21 mouse cellular contexts compared by ENCODE assay signal in genomic region chr8:119702965-119703364, GRCm38 (mm10). TPM values are rescaled to one million over a fixed set of nuclear protein-coding genes. Genes with fewer than 3 reads are reported as not detected.
DNase-seq lines count a peak whose midpoint lies in the region; ATAC-seq and TF ChIP-seq lines count a peak whose summit lies in the region.
"Had no signal": no experiment of that assay in that cellular context is flagged by ENCODE, and none has a peak within 500 bp of the region (broad histone marks: within the 10 kb centered on the region; RNA-seq: fewer than 3 reads in every experiment).

No protein-coding gene starts in this region.

- DNase-seq in adrenal gland, postnatal 36 days: peak; percentile 32 to 48
- no peak for DNase-seq in adrenal gland, adult 2 months
- no peak for DNase-seq in heart, adult 2 months
- peak; percentile 44 to 53 for DNase-seq in kidney, postnatal 4 days
- DNase-seq in testis, postnatal 10 days (ENCODE audit: low spot score): peak; percentile 77
- no peak for DNase-seq in testis, postnatal 14 days (ENCODE audit: low spot score)
- DNase-seq: cerebellum, adult 18-20 months; cerebellum, postnatal 36 days; gastrocnemius, postnatal 10 days; heart, adult 18-20 months; heart, postnatal 4 days had no signal

- ATAC-seq in heart, embryonic 12.5 days (ENCODE audit: insufficient number of reproducible peaks, low FRiP score): peak; percentile 30; the same call in 1 of the 2 replicates
- no peak for ATAC-seq in kidney, embryonic 14.5 days (ENCODE audit: low FRiP score, low TSS enrichment)
- ATAC-seq: forebrain, embryonic 16.5 days; hindbrain, embryonic 16.5 days; inflammation-experienced regulatory T-cells, adult 6 months had no signal

- intact Hi-C loops in heart, adult 2 months (cut with DNase I): no loop called here

- no peaks in the 10 kb centered on the region for H3K36me3 ChIP-seq in heart, embryonic 12.5 days
- H3K36me3 ChIP-seq in heart, adult 2 months (ENCODE audit: control insufficient read depth, insufficient read depth, low read length): no peaks in the 10 kb centered on the region
- no peaks in the 10 kb centered on the region for H3K36me3 ChIP-seq in kidney, embryonic 14.5 days (ENCODE audit: control insufficient read depth, insufficient read depth, low read length)
- H3K36me3 ChIP-seq: embryonic facial prominence, embryonic 13.5 days; forebrain, embryonic 12.5 days; heart, embryonic 13.5 days; hindbrain, embryonic 12.5 days had no signal

- H3K9me3 ChIP-seq in heart, embryonic 12.5 days (replicated peaks): no peaks in the 10 kb centered on the region
- no peaks in the 10 kb centered on the region for H3K9me3 ChIP-seq in kidney, embryonic 14.5 days (ENCODE audit: control insufficient read depth, low read length)
- H3K9me3 ChIP-seq: embryonic facial prominence, embryonic 13.5 days; forebrain, embryonic 12.5 days; heart, embryonic 13.5 days; hindbrain, embryonic 12.5 days had no signal

- H3K9ac ChIP-seq in heart, embryonic 12.5 days: no peak overlapping the region
- H3K9ac ChIP-seq in heart, adult 2 months (ENCODE audit: low read depth, low read length): no peak overlapping the region
- no peak overlapping the region for H3K9ac ChIP-seq in kidney, embryonic 14.5 days (ENCODE audit: low read depth, low read length)
- H3K9ac ChIP-seq: embryonic facial prominence, embryonic 13.5 days; forebrain, embryonic 12.5 days; heart, embryonic 13.5 days; hindbrain, embryonic 12.5 days had no signal

- no peak overlapping the region for H3K4me2 ChIP-seq in heart, embryonic 12.5 days
- H3K4me2 ChIP-seq in kidney, embryonic 14.5 days (replicated peaks; ENCODE audit: low read depth, low read length): no peak overlapping the region
- H3K4me2 ChIP-seq: embryonic facial prominence, embryonic 13.5 days; forebrain, embryonic 12.5 days; heart, embryonic 13.5 days; hindbrain, embryonic 12.5 days had no signal

- peaks cover 28% of the 10 kb centered on the region for H3K4me1 ChIP-seq in heart, embryonic 12.5 days (replicated peaks)
- H3K4me1 ChIP-seq in heart, adult 2 months (ENCODE audit: control insufficient read depth, insufficient read depth, low read length): 0 out of 2 replicates have a peak, but pooled peaks cover 1% of the 10 kb centered on the region
- 0 out of 2 replicates have a peak, but pooled peaks cover 7% of the 10 kb centered on the region for H3K4me1 ChIP-seq in kidney, embryonic 14.5 days (ENCODE audit: control insufficient read depth, insufficient read depth, low read length)

- H3K79me2 ChIP-seq in heart, adult 2 months (replicated peaks; ENCODE audit: control insufficient read depth, insufficient read depth, low read length): no peaks in the 10 kb centered on the region

- H3K27ac ChIP-seq in heart, embryonic 12.5 days (ENCODE audit: poor library complexity, severe bottlenecking): no peak overlapping the region
- no peak overlapping the region for H3K27ac ChIP-seq in heart, adult 2 months
- no peak overlapping the region for H3K27ac ChIP-seq in kidney, embryonic 14.5 days (ENCODE audit: low read depth, low read length)
- H3K27ac ChIP-seq: embryonic facial prominence, embryonic 13.5 days; forebrain, embryonic 12.5 days; heart, embryonic 13.5 days; hindbrain, embryonic 12.5 days had no signal

- TF ChIP-seq EP300 in heart, adult 2 months (IDR thresholded peaks at IDR 0.05; ENCODE audit: insufficient read depth, low read depth, low read length): no peak

- TF ChIP-seq POLR2A in heart, adult 2 months (IDR thresholded peaks at IDR 0.05; ENCODE audit: insufficient read depth, low read depth, low read length): no peak

- H3K4me3 ChIP-seq in heart, embryonic 12.5 days: no peak overlapping the region
- H3K4me3 ChIP-seq in heart, adult 2 months: no peak overlapping the region
- H3K4me3 ChIP-seq in kidney, embryonic 14.5 days (ENCODE audit: low read length): no peak overlapping the region
- H3K4me3 ChIP-seq: embryonic facial prominence, embryonic 13.5 days; forebrain, embryonic 12.5 days; heart, embryonic 13.5 days; hindbrain, embryonic 12.5 days had no signal

- TF ChIP-seq CTCF in heart, adult 2 months (IDR thresholded peaks at IDR 0.05): no peak

- WGBS in heart, embryonic 12.5 days: 38% methylated on average over 7 of the region's 7 CpGs
- 31% methylated on average over 7 of the region's 7 CpGs for WGBS in heart, adult 2 months
- WGBS in kidney, embryonic 14.5 days: 46% methylated on average over 7 of the region's 7 CpGs

- H3K27me3 ChIP-seq in heart, embryonic 12.5 days (replicated peaks): peaks cover 54% of the 10 kb centered on the region
- H3K27me3 ChIP-seq in heart, adult 2 months (ENCODE audit: control insufficient read depth, insufficient read depth, low read length): peaks cover 9% of the 10 kb centered on the region
- peaks cover 31% of the 10 kb centered on the region for H3K27me3 ChIP-seq in kidney, embryonic 14.5 days (ENCODE audit: control insufficient read depth, insufficient read depth, low read length)

RNA-seq across cellular contexts. Expression of gene Atp2c2, which starts 3.2 kb away (rescaled TPM):
- under 1 TPM; 0.17 to 0.46 TPM for total RNA-seq in adrenal gland, postnatal 36 days (2021)
- total RNA-seq in adrenal gland, adult 2 months (2021): under 1 TPM; 0.24 to 0.46 TPM
- not detected in 2 replicates for polyA plus RNA-seq in adrenal gland, adult 2 months (2012; rRNA removed)
- 0.33 and 0.38 TPM in 2 replicates for polyA plus RNA-seq in heart, embryonic 12.5 days (2016; fragmentation: Nextera tagmentation; extraction: Ambion mirVana)
- under 1 TPM in 1 of 2 experiments, not detected in 1; 0.07 TPM for total RNA-seq in heart, adult 2 months (2021)
- polyA plus RNA-seq in heart, adult 2 months (2012; rRNA removed): 0.59 TPM in 1 of 2 replicates, not detected in the other
- 0.97 and 1.2 TPM in 2 replicates for polyA plus RNA-seq in kidney, embryonic 14.5 days (2014; fragmentation: Nextera tagmentation; extraction: Ambion mirVana)
- total RNA-seq: gastrocnemius, postnatal 10 days; gastrocnemius, postnatal 4 days; heart, postnatal 4 days had no signal
- polyA plus RNA-seq: inflammation-experienced regulatory T-cells, adult 6 months had no signal

RNA-seq across cellular contexts. Expression of gene Wfdc1, which starts 36.8 kb away (rescaled TPM):
- total RNA-seq in adrenal gland, postnatal 36 days (2021): 10 to 100 TPM in 1 of 2 experiments, 1 to 10 TPM in 1; 9.7 to 15.6 TPM
- 10 to 100 TPM; 17.0 to 21.0 TPM for total RNA-seq in adrenal gland, adult 2 months (2021)
- polyA plus RNA-seq in adrenal gland, adult 2 months (2012; rRNA removed): 41.3 and 51.7 TPM in 2 replicates
- 3.1 and 3.5 TPM in 2 replicates for polyA plus RNA-seq in heart, embryonic 12.5 days (2016; fragmentation: Nextera tagmentation; extraction: Ambion mirVana)
- total RNA-seq in heart, adult 2 months (2021): 10 to 100 TPM; 27.9 to 33.2 TPM
- polyA plus RNA-seq in heart, adult 2 months (2012; rRNA removed): 39.0 and 41.4 TPM in 2 replicates
- 1.8 and 1.9 TPM in 2 replicates for polyA plus RNA-seq in kidney, embryonic 14.5 days (2014; fragmentation: Nextera tagmentation; extraction: Ambion mirVana)
- polyA plus RNA-seq: inflammation-experienced regulatory T-cells, adult 6 months had no signal

Comparison
In these comparisons a context has a peak if more than half of its experiments do, and no peak if none do; other contexts are left out.
1. DNase-seq: peak in adrenal gland, postnatal 36 days (2 of 2), kidney, postnatal 4 days (2 of 2) and testis, postnatal 10 days (single experiment); none in adrenal gland, adult 2 months (single experiment), heart, adult 2 months (0 of 2) and testis, postnatal 14 days (single experiment).